Mouse (Mus musculus) heart, postnatal 14 days (tissue): ENCODE results near the gene Gm3488. TPM values are rescaled to one million over a fixed set of nuclear protein-coding genes. Genes with fewer than 3 reads are reported as not detected.
"Not testable (repeated sequence)": the region's sequence is repeated elsewhere in the genome, so short reads cannot be mapped to it uniquely, and the experiment has no call there.

Source experiments
- DNase-seq, 2 experiments: peaks; one replicate each; pipeline ENCODE4 v3.0.0; 2021 to 2022
- intact Hi-C: fragments of 180-260 bp; cut with DNase I; formaldehyde crosslinking; loops from one replicate; pipeline ENCODE4 v1.15.1; 2025
- long read RNA-seq, 2 experiments: library from polyadenylated mRNA; stranded (forward); transcript quantifications; one replicate each; pipeline ENCODE4 v2.0.0; 2021
- total RNA-seq, 2 experiments: library from RNA; stranded (reverse); gene quantifications; 2 replicates each; pipeline ENCODE4 v1.2.3; 2021

The Gm3488 gene
- under 1 TPM; 0.48 to 0.56 TPM for total RNA-seq
- long read RNA-seq, experiment 1, result 0 reads
- long read RNA-seq, experiment 2, partial matches to known transcripts, result 0 of 2 reads
- long read RNA-seq, experiment 2, other reads (novel, unspliced or antisense), result 2 of 2 reads

DNA sequence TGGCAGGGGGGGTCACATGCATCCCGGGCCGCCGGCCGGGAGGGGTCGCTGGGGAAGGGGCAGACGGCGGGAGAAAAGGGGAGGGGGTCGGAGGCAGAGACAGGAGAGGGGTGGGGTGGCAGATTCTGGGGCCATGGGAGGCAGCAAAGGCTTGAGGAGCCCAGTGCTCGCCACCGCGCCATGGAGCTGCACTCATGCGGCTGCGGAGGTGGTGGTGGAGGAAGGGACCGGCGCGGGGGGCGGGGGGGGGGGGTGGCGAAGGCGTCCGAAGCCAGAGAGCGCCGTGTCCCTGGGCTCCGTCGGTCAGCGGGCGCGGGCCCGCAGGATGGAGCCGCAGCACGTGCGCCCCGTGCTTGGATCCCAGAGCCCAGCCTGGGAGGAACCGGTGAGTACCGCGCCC, at the start of gene Gm3488:
Gene Gm3488 (plus strand): TSS at position 301 of the 400 bp plus-strand sequence.
- intact Hi-C loops, DNase-seq: not testable (repeated sequence)

DNA sequence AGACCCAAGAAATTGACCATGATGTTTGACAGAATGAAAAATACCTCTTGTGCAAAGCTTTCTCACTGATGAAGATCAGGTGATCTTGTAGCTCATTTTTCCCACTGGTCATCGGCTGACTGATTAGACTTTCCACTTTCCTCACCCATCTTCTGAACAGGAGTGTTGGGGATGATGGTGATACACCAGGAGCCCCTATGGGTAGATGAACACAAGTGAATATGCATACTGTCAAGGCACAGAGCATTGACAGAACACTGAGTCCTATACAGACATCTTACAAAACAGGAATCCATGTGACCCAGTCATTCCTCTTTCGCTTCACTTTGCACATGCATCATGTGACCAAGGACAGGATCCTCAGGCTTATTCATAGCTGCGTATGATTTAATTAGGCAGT, 46.1 kb upstream of the Gm3488 start, which contains the start of gene Gm3194:
Gene Gm3194 (minus strand): TSS at position 101 of the 400 bp plus-strand sequence.
- DNase-seq, intact Hi-C loops: not testable (repeated sequence)

DNA sequence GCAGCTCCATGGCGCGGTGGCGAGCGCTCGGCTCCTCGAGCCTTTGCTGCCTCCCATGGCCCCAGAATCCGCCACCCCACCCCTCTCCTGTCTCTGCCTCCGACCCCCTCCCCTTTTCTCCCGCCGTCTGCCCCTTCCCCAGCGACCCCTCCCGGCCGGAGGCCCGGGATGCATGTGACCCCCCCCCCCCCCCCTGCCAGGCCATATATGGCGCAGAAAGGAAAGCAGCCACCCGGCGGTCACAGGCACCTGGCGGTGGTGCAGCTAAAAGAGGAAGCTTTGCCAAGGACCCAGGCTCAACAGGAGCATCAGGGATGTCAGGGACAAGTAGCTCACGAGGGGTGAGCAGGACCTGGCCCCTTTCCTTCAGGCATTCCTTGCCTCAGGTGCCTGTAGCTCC, 41.0 kb upstream of the Gm3488 start:
- DNase-seq, intact Hi-C loops: not testable (repeated sequence)

DNA sequence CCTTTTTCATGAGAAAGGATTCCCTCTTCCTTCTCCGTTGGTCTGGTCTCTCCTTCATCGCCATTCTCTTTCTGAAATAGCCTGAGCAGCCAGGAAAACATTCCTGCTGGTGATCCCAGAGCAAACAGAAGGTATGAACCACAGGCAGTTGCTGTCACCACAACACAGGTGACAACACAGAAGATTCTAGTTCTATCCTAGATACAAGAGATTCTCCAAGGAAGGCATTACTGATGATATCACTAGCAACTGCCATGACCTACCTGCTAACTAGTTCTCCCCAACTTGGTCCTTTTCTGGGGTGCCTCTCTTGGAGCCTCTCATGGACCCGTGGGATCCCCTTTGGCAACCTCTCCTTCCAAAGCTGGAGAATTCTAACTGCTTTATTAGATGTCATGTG, 23.7 kb upstream of the Gm3488 start, which contains the start of gene Gm8246:
Gene Gm8246 (minus strand): TSS at position 101 of the 400 bp plus-strand sequence.
- intact Hi-C loops, DNase-seq: not testable (repeated sequence)

DNA sequence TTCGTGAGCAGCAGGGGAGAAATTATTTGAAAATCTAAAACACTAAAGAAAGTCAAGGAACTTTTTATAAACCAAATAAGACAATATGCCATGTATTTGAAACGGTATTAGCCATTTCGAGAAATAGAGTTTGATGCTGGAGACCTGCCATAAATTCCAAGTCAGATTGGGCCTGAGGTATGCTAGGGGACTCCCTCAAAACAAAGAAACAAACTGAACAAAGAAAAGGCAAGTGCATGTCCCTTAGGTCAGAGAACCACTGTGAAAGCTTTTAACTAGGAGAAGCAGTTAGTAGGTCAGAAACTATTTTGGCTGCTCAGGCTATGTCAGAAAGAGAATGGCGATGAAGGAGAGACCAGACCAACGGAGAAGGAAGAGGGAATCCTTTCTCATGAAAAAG, 17.6 kb upstream of the Gm3488 start, which contains the start of gene Gm3187:
Gene Gm3187 (plus strand): TSS at position 301 of the 400 bp plus-strand sequence.
- intact Hi-C loops, DNase-seq: not testable (repeated sequence)

DNA sequence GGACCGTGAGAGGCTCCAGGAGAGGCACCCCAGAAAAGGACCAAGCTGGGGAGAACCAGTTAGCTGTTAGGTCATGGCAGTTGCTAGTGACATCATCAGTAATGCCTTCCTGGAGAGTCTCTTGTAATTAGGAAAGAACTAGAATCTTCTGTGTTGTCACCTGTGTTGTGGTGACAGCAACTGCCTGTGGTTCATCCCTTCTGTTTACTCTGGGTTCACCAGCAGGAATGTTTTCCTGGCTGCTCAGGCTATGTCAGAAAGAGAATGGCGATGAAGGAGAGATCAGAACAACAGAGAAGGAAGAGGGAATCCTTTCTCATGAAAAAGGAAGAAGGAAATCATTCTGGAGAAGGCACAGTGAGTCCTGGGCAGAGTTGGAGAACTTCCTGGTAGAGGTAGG, 36.7 kb downstream of the Gm3488 start, which contains the start of gene Gm3532:
Gene Gm3532 (plus strand): TSS at position 301 of the 400 bp plus-strand sequence.
- DNase-seq, intact Hi-C loops: not testable (repeated sequence)

Other genes with a start within 250 kb of the Gm3488 start
- gene Gm3526, start 241.1 kb upstream of the Gm3488 start, total RNA-seq, result not detected
- not detected for gene Gm3542, start 166.7 kb upstream of the Gm3488 start, total RNA-seq
- not detected for gene Gm3500, start 112.6 kb upstream of the Gm3488 start, total RNA-seq
- gene Gm3194, start 46.2 kb upstream of the Gm3488 start, total RNA-seq, result 1 to 10 TPM in 1 of 2 experiments, under 1 TPM in 1; 0.98 to 1.6 TPM
- gene Gm8246, start 23.8 kb upstream of the Gm3488 start, total RNA-seq, result not detected
- gene Gm3187, start 17.5 kb upstream of the Gm3488 start, total RNA-seq, result not detected
- under 1 TPM in 1 of 2 experiments, not detected in 1; 0.17 TPM for gene Gm3532, start 36.8 kb downstream of the Gm3488 start, total RNA-seq
- gene Gm8265, start 131.4 kb downstream of the Gm3488 start, total RNA-seq, result not detected
- gene Gm9603, start 185.8 kb downstream of the Gm3488 start, total RNA-seq, result not detected
- 1 to 10 TPM in 1 of 2 experiments, under 1 TPM in 1; 0.66 to 1.6 TPM for gene Gm3373, start 239.9 kb downstream of the Gm3488 start, total RNA-seq